Mouse (Mus musculus) liver, adult 2 months (tissue): ENCODE results near the gene Ndufa1.

ENCODE experiments used
- CTCF ChIP-seq: fragments of 200-500 bp; IDR thresholded peaks from 2 replicates; pipeline ENCODE4 v1.5.1; 2011; ENCODE audit warnings: low read depth, low read length, control low read depth
- POLR2A ChIP-seq: fragments of 200-500 bp; IDR thresholded peaks from 2 replicates; pipeline ENCODE4 v1.6.1; 2011; ENCODE audit warnings: low read length, control low read depth; ENCODE audit not compliant: insufficient read depth; ENCODE audit errors: extremely low read depth

GRCm38 (mm10) chrX:37144954-37145353 lies 46.0 kb downstream of the Ndufa1 start:
- TF ChIP-seq CTCF (peak; percentile 61), POLR2A (no peak)
